Mouse (Mus musculus) forebrain, embryonic 15.5 days (tissue): ENCODE results near the gene Parp14. TPM values are rescaled to one million over a fixed set of nuclear protein-coding genes. Genes with fewer than 3 reads are reported as not detected.
A peak's percentile ranks its signal among the peaks of the same experiment; 100 is the strongest.

Experiments used
- ATAC-seq: fragments of 200-750 bp; cut with Nextera tagmentation; replicated peaks from 2 replicates; pipeline ENCODE4 v1.8.0; 2017; ENCODE audit warnings: mild to moderate bottlenecking, moderate TSS enrichment, moderate library complexity
- H3K27ac ChIP-seq: fragments of 300-500 bp; sonication (generic); replicated peaks from 2 replicates; pipeline ENCODE4 v1.5.1; 2015; ENCODE audit warnings: mild to moderate bottlenecking, inconsistent platforms
- H3K27me3 ChIP-seq: fragments of 300-500 bp; sonication (generic); 2 replicates; pipeline ENCODE4 v1.6.1; 2015; ENCODE audit warnings: inconsistent platforms
- H3K36me3 ChIP-seq: fragments of 300-500 bp; sonication (generic); 2 replicates; pipeline ENCODE4 v1.6.1; 2015; ENCODE audit warnings: mild to moderate bottlenecking, inconsistent platforms
- H3K4me1 ChIP-seq: fragments of 300-500 bp; sonication (generic); 2 replicates; pipeline ENCODE4 v1.6.1; 2015; ENCODE audit warnings: inconsistent platforms
- H3K4me2 ChIP-seq: fragments of 300-500 bp; sonication (generic); replicated peaks from 2 replicates; pipeline ENCODE4 v1.6.1; 2015; ENCODE audit warnings: mild to moderate bottlenecking, inconsistent platforms
- H3K4me3 ChIP-seq: fragments of 300-500 bp; sonication (generic); 2 replicates; pipeline ENCODE4 v1.5.1; 2015; ENCODE audit warnings: mild to moderate bottlenecking, inconsistent platforms
- H3K9ac ChIP-seq: fragments of 300-500 bp; sonication (generic); replicated peaks from 2 replicates; pipeline ENCODE4 v1.6.1; 2015; ENCODE audit warnings: mild to moderate bottlenecking, inconsistent platforms
- H3K9me3 ChIP-seq: fragments of 300-500 bp; sonication (generic); 2 replicates; pipeline ENCODE4 v1.6.1; 2016; ENCODE audit warnings: inconsistent platforms
- WGBS: fragments of 180-500 bp; shearing (Covaris S2); methylation state at CpG from one replicate; pipeline ENCODE4 v1.1.7; 2015; ENCODE audit warnings: mixed read lengths; 5-methylcytosine and 5-hydroxymethylcytosine counted together
- polyA plus RNA-seq: library from polyadenylated mRNA; unstranded; fragments of >200 nt; fragmentation: Nextera tagmentation; extraction: Ambion mirVana; gene quantifications from 2 replicates; pipeline ENCODE4 v1.2.1, GENCODE M21; 2015

Parp14 gene
- 0.19 and 0.26 TPM in 2 replicates for polyA plus RNA-seq

DNA sequence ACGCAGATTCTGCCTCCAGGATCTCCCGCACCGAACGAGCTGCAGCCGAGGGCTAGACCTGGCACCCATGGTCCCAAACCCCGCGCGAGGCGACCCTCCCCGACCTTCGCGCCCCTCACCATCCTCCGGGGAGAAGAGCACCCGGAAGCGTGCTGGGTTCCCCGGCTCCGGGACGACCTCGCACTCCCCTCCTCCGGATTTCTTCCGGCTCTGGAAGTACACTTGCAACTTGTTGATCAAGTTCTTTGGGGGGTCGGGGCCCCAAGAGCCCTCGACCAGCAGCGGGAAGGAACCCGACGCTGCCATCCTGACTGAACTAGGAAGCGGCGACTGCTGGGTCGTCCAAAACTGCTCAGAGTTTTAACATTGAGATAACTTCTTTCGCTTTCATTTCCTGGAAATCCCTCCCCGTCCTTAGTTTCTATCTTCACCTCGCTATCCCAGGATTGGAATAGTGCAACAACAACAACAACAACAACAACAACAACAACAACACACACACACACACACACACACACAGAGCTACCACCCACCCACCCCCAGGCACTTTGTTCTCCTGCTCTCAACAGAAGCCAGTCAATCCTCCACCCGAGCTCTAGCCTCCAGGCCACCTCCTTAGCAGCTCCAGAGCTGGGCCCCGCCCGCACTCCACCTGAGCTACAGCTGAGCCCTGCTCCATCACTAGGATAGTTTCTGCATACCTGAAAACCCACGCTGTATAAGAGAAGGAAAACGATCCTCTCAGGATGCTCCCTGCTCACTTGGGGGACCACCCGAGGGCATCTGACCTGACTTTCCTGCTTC lies at the start of gene Parp14:
TSS of gene Parp14 (minus strand) at position 497 of the 804 bp plus-strand sequence.
- Histone ChIP-seq H3K4me3 (peak within 1 kb of the TSS; percentile 47), H3K36me3 (no peaks in the 10 kb centered on the region), H3K27me3 (peaks cover 17% of the 10 kb centered on the region; the same call in 1 of the 2 replicates), H3K4me1 (peaks cover 8% of the 10 kb centered on the region), H3K9me3 (no peaks in the 10 kb centered on the region), H3K27ac (no peak within 1 kb of the TSS), H3K9ac (peak within 1 kb of the TSS; percentile 50), H3K4me2 (peak within 1 kb of the TSS; percentile 94)
- ATAC-seq: no peak
- WGBS: 2% methylated on average over 38 of the region's 38 CpGs

DNA sequence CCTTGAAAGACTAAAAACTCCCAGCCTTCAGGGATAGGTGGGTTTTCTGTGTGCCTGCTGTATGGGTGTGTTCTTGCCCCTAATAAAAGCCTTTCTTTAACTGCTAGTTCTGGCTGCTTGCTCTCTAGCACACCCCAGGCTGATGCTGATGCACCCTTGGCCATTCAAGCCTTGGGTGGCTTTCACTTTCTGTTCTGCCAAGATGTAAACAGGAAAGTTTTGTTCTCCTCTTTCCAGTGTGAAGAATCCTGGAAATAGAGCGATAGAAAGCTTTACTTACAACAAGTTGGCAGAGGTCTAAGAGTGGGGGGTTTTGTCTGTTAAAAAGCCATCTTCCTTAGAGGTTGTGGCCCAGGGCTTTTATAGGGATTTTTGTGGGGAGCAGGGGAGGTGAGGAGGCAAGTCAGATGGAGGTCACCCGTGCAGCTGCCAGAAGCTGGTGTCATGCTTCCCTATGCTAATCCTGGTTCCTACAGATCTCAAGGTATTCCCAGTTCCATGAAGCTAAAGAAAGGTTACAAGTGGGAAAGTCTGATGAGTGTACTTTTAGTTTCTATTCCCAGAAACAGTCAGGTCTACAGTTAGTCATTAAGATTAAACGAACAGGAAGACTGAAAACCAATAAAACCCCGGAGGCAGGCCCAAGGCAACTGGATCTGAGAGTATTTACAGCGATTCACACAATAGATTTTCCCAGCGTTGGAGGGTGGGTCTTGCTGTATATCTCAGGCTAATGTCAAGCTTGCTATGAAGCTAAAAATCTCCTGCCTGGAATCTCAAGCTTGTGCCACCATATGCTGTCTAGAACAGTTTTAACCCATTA lies 47.6 kb upstream of the Parp14 start:
- Histone ChIP-seq H3K4me3 (no peak overlapping the region), H3K27me3 (no peaks in the 10 kb centered on the region), H3K36me3 (no peaks in the 10 kb centered on the region), H3K27ac (no peak overlapping the region), H3K9me3 (no peaks in the 10 kb centered on the region), H3K9ac (no peak overlapping the region), H3K4me1 (no peaks in the 10 kb centered on the region), H3K4me2 (no peak overlapping the region)
- ATAC-seq: no peak
- 87% methylated on average over 6 of the region's 6 CpGs for WGBS

DNA sequence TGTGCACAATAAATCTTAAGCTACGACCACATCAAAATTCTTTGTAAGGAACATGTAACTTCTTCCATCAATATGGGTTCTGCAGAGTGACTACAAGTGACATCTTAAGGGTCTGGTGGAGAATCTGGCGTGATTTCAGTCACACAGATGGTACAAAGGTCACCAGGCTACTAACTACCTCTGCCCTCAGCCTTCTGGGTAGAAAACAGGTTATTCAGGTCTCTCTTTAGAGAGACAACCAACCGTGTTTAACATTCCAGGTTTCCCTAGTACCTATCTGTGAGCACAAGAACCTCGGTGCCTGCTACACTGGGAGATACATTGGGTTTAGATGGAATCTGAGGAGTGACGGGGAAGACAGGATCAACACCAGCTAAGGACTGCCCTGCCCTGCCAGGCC lies 43.0 kb upstream of the Parp14 start:
- Histone ChIP-seq H3K4me1 (no peaks in the 10 kb centered on the region), H3K4me2 (no peak overlapping the region), H3K9ac (no peak overlapping the region), H3K9me3 (no peaks in the 10 kb centered on the region), H3K27me3 (no peaks in the 10 kb centered on the region), H3K27ac (no peak overlapping the region), H3K4me3 (no peak overlapping the region), H3K36me3 (no peaks in the 10 kb centered on the region)
- ATAC-seq: no peak
- WGBS: 79% methylated on average over 5 of the region's 5 CpGs

GRCm38 (mm10) chr16:35913526-35913925 lies 42.2 kb upstream of the Parp14 start:
- no peak overlapping the region for H3K4me3 ChIP-seq
- H3K27ac ChIP-seq: no peak overlapping the region
- no peaks in the 10 kb centered on the region for H3K4me1 ChIP-seq
- H3K9ac ChIP-seq: no peak overlapping the region
- 71% methylated on average over 1 of the region's 1 CpGs for WGBS
- no peak overlapping the region for H3K4me2 ChIP-seq
- H3K27me3 ChIP-seq: no peaks in the 10 kb centered on the region
- no peak for ATAC-seq
- H3K9me3 ChIP-seq: no peaks in the 10 kb centered on the region
- H3K36me3 ChIP-seq: no peaks in the 10 kb centered on the region

DNA sequence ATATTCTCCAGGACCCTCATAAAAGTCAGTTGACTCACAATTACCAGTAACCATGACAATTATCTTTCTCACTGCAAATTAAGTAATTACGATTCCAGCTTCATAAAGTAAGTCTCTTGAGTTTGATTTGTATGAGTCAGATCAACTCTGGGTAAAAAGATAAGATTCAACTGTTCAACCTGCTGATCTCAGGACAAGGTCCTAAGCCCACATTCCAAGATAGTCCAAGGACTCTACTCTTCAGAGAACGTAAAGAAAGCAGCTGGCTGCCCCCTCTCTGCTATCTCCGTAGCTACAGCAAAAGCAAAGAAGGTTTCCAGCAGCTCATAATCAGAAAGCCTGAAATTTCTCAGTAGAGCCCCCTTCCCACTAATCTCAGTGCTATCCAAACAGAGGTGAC lies 40.1 kb upstream of the Parp14 start:
- Histone ChIP-seq H3K4me2 (no peak overlapping the region), H3K9me3 (no peaks in the 10 kb centered on the region), H3K27me3 (no peaks in the 10 kb centered on the region), H3K36me3 (no peaks in the 10 kb centered on the region), H3K4me1 (no peaks in the 10 kb centered on the region), H3K9ac (no peak overlapping the region), H3K27ac (no peak overlapping the region), H3K4me3 (no peak overlapping the region)
- 79% methylated on average over 3 of the region's 3 CpGs for WGBS
- no peak for ATAC-seq

GRCm38 (mm10) chr16:35907432-35908201 lies 36.3 kb upstream of the Parp14 start:
- Histone ChIP-seq H3K27ac (no peak overlapping the region), H3K9me3 (no peaks in the 10 kb centered on the region), H3K9ac (no peak overlapping the region), H3K27me3 (no peaks in the 10 kb centered on the region), H3K4me3 (no peak overlapping the region), H3K4me1 (no peaks in the 10 kb centered on the region), H3K36me3 (no peaks in the 10 kb centered on the region), H3K4me2 (no peak overlapping the region)
- ATAC-seq: no peak
- WGBS: 53% methylated on average over 4 of the region's 4 CpGs

- Histone ChIP-seq H3K27ac (no peak overlapping the region), H3K4me3 (no peak overlapping the region), H3K9me3 (no peaks in the 10 kb centered on the region), H3K4me1 (no peaks in the 10 kb centered on the region), H3K27me3 (no peaks in the 10 kb centered on the region), H3K36me3 (no peaks in the 10 kb centered on the region), H3K4me2 (no peak overlapping the region), H3K9ac (no peak overlapping the region)
- WGBS: 79% methylated on average over 7 of the region's 7 CpGs
- no peak for ATAC-seq
Observed at GRCm38 (mm10) chr16:35906887-35907286, 35.5 kb upstream of the Parp14 start.

DNA sequence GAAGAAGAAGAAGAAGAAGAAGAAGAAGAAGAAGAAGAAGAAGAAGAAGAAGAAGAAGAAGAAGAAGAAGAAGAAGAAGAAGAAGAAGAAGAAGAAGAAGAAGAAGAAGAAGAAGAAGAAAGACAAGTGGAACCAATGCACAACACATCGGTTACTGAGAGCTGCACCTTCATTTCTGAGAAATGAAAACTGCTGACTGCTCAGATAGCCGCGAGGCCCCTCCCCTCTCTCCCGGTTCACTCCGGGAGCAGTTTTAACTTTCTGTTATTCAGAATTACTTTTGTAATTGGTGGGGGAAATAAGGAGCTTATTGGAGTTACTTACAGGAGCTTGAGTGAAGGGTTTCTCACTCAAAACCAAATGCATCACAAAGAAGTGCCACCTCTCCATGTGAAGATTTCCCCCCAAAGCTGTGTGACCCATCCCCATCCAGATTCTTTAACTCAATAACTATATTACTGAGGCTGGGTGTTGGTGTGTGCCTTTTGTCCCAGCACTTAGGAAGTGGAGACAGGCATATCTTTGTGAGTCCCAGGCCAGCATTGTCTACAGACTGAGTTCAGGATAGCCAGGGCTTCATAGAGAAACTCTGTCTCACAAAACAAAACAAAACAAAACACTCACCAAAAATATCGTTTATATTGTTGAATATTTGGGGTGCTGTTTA lies 34.6 kb upstream of the Parp14 start:
- Histone ChIP-seq H3K4me2 (no peak overlapping the region), H3K27me3 (no peaks in the 10 kb centered on the region), H3K9me3 (no peaks in the 10 kb centered on the region), H3K36me3 (no peaks in the 10 kb centered on the region), H3K4me1 (no peaks in the 10 kb centered on the region), H3K27ac (no peak overlapping the region), H3K9ac (no peak overlapping the region), H3K4me3 (no peak overlapping the region)
- WGBS: 81% methylated on average over 6 of the region's 6 CpGs
- ATAC-seq: no peak

DNA sequence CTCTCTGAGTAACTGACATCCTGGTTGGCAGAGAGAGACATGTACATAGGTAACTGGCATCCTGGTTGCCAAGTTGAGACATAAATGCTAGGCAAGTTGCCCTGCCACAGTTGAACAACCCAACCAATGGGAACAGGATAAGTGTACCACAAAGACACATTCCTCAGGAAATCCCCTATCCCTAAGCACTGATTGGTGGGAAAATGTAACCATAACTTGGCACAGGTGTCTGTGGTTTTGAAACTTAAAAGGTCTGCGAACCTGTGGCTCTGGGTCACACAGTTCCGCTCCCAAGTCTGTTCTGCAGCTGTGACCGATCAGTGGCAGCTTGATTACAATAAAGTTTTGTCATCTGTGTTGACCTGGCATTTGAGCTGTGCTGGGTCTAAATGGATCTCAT lies 34.0 kb upstream of the Parp14 start:
- no peak for ATAC-seq
- no peaks in the 10 kb centered on the region for H3K27me3 ChIP-seq
- no peaks in the 10 kb centered on the region for H3K36me3 ChIP-seq
- no peak overlapping the region for H3K4me3 ChIP-seq
- WGBS: 88% methylated on average over 3 of the region's 3 CpGs
- no peaks in the 10 kb centered on the region for H3K9me3 ChIP-seq
- no peak overlapping the region for H3K27ac ChIP-seq
- H3K4me1 ChIP-seq: no peaks in the 10 kb centered on the region
- H3K9ac ChIP-seq: no peak overlapping the region
- no peak overlapping the region for H3K4me2 ChIP-seq

DNA sequence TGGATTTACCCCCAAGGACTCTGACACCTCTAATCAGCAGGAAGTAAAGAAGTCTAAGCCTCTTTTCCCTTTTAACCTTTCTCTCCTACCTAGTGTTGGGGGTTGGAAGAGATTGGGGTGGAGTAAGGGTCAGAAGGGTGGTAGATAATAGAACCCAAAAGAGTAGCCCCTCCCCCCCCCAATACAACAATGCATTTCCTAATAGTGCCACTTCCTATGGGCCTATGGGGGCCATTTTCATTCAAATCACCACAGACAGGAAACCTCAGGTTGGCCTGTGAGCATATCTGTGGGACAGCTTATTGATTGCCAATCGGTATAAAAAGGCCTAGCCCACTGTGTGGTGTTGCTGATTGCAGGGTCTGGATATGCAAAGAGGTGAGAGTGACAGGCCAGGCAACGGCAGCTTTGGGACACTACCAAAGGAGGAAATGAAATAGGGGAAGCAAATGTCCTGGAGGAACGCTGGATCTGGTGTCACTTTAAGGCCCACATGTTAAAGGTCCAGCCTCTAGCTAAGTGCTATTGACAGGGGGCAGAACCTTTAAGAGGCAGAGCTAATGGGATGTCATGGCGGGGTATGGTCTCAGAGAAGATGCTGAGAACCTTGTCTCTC lies 32.9 kb upstream of the Parp14 start:
- H3K4me3 ChIP-seq: no peak overlapping the region
- no peaks in the 10 kb centered on the region for H3K27me3 ChIP-seq
- H3K36me3 ChIP-seq: no peaks in the 10 kb centered on the region
- H3K4me1 ChIP-seq: no peaks in the 10 kb centered on the region
- H3K9me3 ChIP-seq: no peaks in the 10 kb centered on the region
- ATAC-seq: no peak
- H3K27ac ChIP-seq: no peak overlapping the region
- H3K4me2 ChIP-seq: no peak overlapping the region
- WGBS: 84% methylated on average over 4 of the region's 4 CpGs
- no peak overlapping the region for H3K9ac ChIP-seq

DNA sequence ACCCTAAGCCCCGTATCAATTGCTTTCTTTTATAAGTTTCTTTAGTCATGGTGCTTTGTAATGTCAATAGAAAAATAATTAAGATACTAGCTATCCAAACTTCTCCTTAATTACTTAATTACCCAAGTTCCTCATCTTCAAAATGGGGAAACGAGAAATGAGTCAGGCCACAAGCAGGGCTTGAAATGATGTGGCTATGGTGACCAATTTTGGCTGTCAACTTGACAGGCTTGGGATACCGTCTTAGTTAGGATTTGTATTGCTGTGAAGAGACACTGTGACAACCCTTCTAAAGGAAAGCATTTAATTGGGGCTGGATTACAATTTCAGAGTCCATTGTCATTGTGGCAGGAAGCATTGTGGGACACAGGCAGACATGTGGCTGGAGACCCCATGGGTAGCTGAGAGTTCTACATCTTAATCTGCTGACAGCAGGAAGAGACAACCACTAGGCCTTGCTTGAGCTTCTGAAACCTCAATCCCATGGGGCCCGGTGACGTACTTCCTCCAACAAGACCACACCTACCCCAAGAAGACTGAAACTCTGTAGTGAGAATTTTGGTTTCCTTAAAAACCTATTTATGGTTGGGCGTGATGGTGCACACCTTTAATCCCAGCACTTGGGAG lies 31.8 kb upstream of the Parp14 start:
- no peak for ATAC-seq
- H3K27me3 ChIP-seq: no peaks in the 10 kb centered on the region
- H3K4me3 ChIP-seq: no peak overlapping the region
- H3K27ac ChIP-seq: no peak overlapping the region
- no peaks in the 10 kb centered on the region for H3K4me1 ChIP-seq
- no peaks in the 10 kb centered on the region for H3K36me3 ChIP-seq
- 81% methylated on average over 6 of the region's 6 CpGs for WGBS
- H3K4me2 ChIP-seq: no peak overlapping the region
- no peaks in the 10 kb centered on the region for H3K9me3 ChIP-seq
- no peak overlapping the region for H3K9ac ChIP-seq
